Mouse (Mus musculus) neural tube, embryonic 11.5 days (tissue): ENCODE data around the gene Pacs2. TPM values are rescaled to one million over a fixed set of nuclear protein-coding genes. Genes with fewer than 3 reads are reported as not detected.

Experiments used
- ATAC-seq: fragments of 200-750 bp; cut with Nextera tagmentation; 2 replicates; pipeline ENCODE4 v1.8.0; 2017; ENCODE audit warnings: moderate number of reproducible peaks, mild to moderate bottlenecking, moderate TSS enrichment, moderate library complexity; ENCODE audit not compliant: insufficient read depth, low FRiP score, low TSS enrichment
- DNase-seq: peaks from one replicate; pipeline ENCODE4 v3.0.0-alpha.2; 2015; ENCODE audit warnings: low spot score
- H3K27ac ChIP-seq: fragments of 300-500 bp; sonication (generic); 2 replicates; pipeline ENCODE4 v1.5.1; 2014; ENCODE audit warnings: low read depth, mild to moderate bottlenecking, low read length
- H3K27me3 ChIP-seq: fragments of 300-500 bp; sonication (generic); 2 replicates; pipeline ENCODE4 v1.6.1; 2014; ENCODE audit warnings: mild to moderate bottlenecking, low read length, mixed read lengths; ENCODE audit not compliant: control insufficient read depth, insufficient read depth
- H3K36me3 ChIP-seq: fragments of 300-500 bp; sonication (generic); 2 replicates; pipeline ENCODE4 v1.6.1; 2014; ENCODE audit warnings: mild to moderate bottlenecking, low read length, moderate library complexity, mixed read lengths; ENCODE audit not compliant: control insufficient read depth, insufficient read depth
- H3K4me1 ChIP-seq: fragments of 300-500 bp; sonication (generic); 2 replicates; pipeline ENCODE4 v1.6.1; 2014; ENCODE audit warnings: low read length, mixed read lengths; ENCODE audit not compliant: control insufficient read depth, insufficient read depth
- H3K4me2 ChIP-seq: fragments of 300-500 bp; sonication (generic); 2 replicates; pipeline ENCODE4 v1.6.1; 2014; ENCODE audit warnings: low read depth, mild to moderate bottlenecking, moderate library complexity
- H3K4me3 ChIP-seq: fragments of 300-500 bp; sonication (generic); 2 replicates; pipeline ENCODE4 v1.5.1; 2014; ENCODE audit warnings: low read depth, low read length
- H3K9ac ChIP-seq: fragments of 300-500 bp; sonication (generic); 2 replicates; pipeline ENCODE4 v1.6.1; 2014; ENCODE audit warnings: mild to moderate bottlenecking, low read length
- H3K9me3 ChIP-seq: fragments of 300-500 bp; sonication (generic); 2 replicates; pipeline ENCODE4 v1.6.1; 2016; ENCODE audit warnings: low read length; ENCODE audit not compliant: control insufficient read depth
- WGBS: fragments of 180-500 bp; shearing (Covaris S2); extraction: QIAGEN DNeasy Blood & Tissue Kit; methylation state at CpG from one replicate; pipeline ENCODE4 v1.1.7; 2014; 5-methylcytosine and 5-hydroxymethylcytosine counted together
- polyA plus RNA-seq: library from polyadenylated mRNA; unstranded; fragments of >200 nt; fragmentation: Nextera tagmentation; extraction: Ambion mirVana; gene quantifications from 2 replicates; pipeline ENCODE4 v1.2.1, GENCODE M21; 2014

Gene Pacs2
- polyA plus RNA-seq, 1 experiment from 2014 or later, result 25.1 TPM

- WGBS, result 72% methylated on average over 4 of the region's 4 CpGs
- peaks cover 2% of the 10 kb centered on the region; the same call in 1 of the 2 replicates for H3K36me3 ChIP-seq
- no peak overlapping the region for H3K27ac ChIP-seq
- no peak for ATAC-seq
- H3K4me3 ChIP-seq, result no peak overlapping the region
- H3K9me3 ChIP-seq, result no peaks in the 10 kb centered on the region
- H3K4me1 ChIP-seq, result peaks cover 13% of the 10 kb centered on the region
- DNase-seq, result no peak
- H3K4me2 ChIP-seq, result no peak overlapping the region
- no peaks in the 10 kb centered on the region for H3K27me3 ChIP-seq
- no peak overlapping the region for H3K9ac ChIP-seq
Measured at GRCm38 (mm10) chr12:113030046-113030445, 15.7 kb downstream of the Pacs2 start.

DNA sequence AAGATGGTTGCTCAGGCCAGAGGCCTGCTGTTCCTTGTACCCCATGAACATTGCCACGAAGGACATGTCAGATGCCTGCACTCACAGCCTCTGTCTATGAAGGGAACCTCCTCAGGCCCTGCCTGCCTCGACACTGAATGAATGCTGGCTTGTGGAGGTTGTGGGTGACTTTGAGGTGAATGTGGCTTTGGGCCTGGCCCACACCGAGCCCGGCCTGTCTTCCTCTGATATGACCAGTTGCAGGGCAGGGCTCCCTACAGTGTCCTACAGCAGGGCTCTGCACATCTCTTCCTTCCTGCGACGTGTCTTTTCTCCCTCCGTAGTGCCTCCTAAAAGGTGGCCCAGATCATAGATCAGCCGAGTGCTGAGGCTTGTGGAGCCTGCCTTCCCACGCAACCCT is 16.7 kb downstream of the Pacs2 start:
- Histone ChIP-seq H3K4me3 (no peak overlapping the region), H3K27ac (no peak overlapping the region), H3K4me2 (no peak overlapping the region), H3K27me3 (no peaks in the 10 kb centered on the region), H3K4me1 (peaks cover 13% of the 10 kb centered on the region), H3K9ac (no peak overlapping the region), H3K36me3 (no peaks in the 10 kb centered on the region), H3K9me3 (no peaks in the 10 kb centered on the region)
- 84% methylated on average over 9 of the region's 9 CpGs for WGBS
- ATAC-seq, result no peak
- DNase-seq, result no peak

- Histone ChIP-seq H3K9me3 (no peaks in the 10 kb centered on the region), H3K4me2 (no peak overlapping the region), H3K27me3 (no peaks in the 10 kb centered on the region), H3K27ac (no peak overlapping the region), H3K9ac (no peak overlapping the region), H3K4me1 (peaks cover 13% of the 10 kb centered on the region), H3K36me3 (no peaks in the 10 kb centered on the region), H3K4me3 (no peak overlapping the region)
- DNase-seq, result no peak
- 93% methylated on average over 6 of the region's 6 CpGs for WGBS
- ATAC-seq, result no peak
Measured at GRCm38 (mm10) chr12:113031441-113031840, 17.1 kb downstream of the Pacs2 start.

DNA sequence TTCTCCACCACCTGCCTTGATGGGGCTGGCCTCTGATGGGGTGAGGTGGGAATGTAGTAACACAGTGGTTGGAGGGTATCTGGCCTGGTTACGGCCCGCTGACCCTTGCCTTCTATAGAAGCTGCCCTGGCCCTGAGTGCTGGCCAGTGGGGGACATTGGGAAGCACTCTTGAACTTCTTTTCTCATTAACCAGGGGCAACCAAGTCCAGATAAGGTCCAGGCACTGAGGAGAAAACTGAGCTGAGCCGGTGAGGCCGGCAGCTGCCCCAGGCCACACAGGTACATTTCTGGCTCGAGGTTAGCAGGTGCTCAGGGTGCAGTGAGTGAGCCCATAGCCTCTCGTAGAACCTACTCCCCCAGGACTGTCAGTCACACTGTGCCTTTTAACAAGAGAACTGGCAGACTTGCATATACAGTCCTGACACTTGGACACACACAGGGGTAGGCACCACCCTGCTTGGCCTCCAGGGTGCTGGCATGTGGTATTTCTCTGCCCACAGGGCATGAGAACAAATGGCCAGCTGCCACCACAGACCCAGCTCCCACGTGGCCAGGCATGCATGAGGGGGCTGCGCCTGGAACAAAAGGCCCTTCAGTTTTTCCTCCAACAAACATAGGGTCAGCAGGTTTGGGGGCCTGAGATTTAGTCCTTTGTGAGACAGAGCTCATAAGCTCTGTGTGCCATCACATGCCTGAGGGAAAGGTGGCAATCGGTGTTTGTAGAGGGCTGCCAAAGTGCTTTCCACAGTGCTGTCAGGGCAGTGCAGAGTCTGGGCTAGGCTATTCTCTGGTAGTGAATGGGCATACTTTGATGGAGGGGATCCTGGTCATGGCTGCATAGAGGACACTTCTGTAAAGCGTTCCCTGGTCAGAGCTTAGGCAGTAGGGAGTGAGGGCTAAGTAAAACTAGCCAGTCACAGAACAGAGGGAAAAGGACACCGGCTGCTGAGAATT is 18.3 kb downstream of the Pacs2 start:
- Histone ChIP-seq H3K4me3 (no peak overlapping the region), H3K4me2 (no peak overlapping the region), H3K36me3 (no peaks in the 10 kb centered on the region), H3K9ac (peak overlapping the region; percentile 10; the same call in 1 of the 2 replicates), H3K4me1 (peaks cover 13% of the 10 kb centered on the region), H3K27me3 (no peaks in the 10 kb centered on the region), H3K9me3 (no peaks in the 10 kb centered on the region), H3K27ac (0 out of 2 replicates have a peak overlapping the region, but pooled peaks have one; percentile 49)
- 76% methylated on average over 11 of the region's 11 CpGs for WGBS
- ATAC-seq (peak; percentile 39; the same call in 1 of the 2 replicates), DNase-seq (no peak)

GRCm38 (mm10) chr12:113035093-113035492 is 20.8 kb downstream of the Pacs2 start:
- Histone ChIP-seq H3K36me3 (no peaks in the 10 kb centered on the region), H3K9ac (no peak overlapping the region), H3K4me2 (no peak overlapping the region), H3K4me3 (no peak overlapping the region), H3K27me3 (no peaks in the 10 kb centered on the region), H3K9me3 (no peaks in the 10 kb centered on the region), H3K4me1 (peaks cover 4% of the 10 kb centered on the region), H3K27ac (no peak overlapping the region)
- DNase-seq, result no peak
- 89% methylated on average over 2 of the region's 2 CpGs for WGBS
- no peak for ATAC-seq

DNA sequence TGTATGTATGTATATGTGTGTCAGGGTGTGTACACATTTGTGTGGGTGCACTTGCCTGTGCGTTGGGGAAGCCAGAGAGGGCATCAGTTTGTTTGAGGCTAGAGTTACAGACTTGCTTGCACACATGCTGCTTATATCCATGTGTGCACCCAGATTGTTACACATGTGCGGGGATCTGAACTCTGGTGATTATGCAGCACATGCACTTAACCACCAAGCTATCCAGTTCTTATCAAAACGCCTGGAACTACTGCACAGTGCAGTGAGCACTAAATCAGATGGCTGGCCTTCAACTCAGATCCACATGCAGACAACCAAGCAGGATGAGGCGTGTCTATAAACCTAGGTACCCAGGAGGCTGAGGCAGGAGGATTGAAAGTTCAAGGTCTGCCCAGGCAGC is 22.7 kb downstream of the Pacs2 start:
- H3K36me3 ChIP-seq, result no peaks in the 10 kb centered on the region
- DNase-seq (no peak), ATAC-seq (no peak)
- no peak overlapping the region for H3K27ac ChIP-seq
- no peaks in the 10 kb centered on the region for H3K27me3 ChIP-seq
- H3K9me3 ChIP-seq, result no peaks in the 10 kb centered on the region
- WGBS, result 92% methylated on average over 4 of the region's 4 CpGs
- no peak overlapping the region for H3K9ac ChIP-seq
- H3K4me3 ChIP-seq, result no peak overlapping the region
- no peak overlapping the region for H3K4me2 ChIP-seq
- peaks cover 4% of the 10 kb centered on the region for H3K4me1 ChIP-seq

DNA sequence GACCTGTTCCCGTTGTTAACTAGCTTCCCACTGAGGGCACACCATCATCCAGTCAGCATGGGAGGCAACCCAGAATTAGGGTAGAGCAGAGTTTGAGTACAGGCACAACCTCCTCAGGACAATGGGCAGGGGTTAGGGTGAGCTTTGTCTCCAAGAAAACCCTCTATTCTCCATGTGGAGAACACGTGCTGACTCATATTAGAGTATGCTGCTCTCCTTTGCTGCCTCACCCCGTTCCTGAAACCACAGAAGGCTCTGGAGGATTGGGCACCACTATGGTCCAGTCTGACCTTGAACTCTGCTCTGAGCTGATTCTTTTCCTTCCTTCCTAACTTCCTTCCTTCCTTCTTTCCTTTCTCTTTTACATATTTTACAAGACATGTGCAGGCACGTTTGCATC is 24.1 kb downstream of the Pacs2 start:
- Histone ChIP-seq H3K27ac (no peak overlapping the region), H3K4me2 (no peak overlapping the region)

GRCm38 (mm10) chr12:113041481-113042439 is 27.5 kb downstream of the Pacs2 start:
- 75% methylated on average over 14 of the region's 15 CpGs for WGBS
- Histone ChIP-seq H3K9me3 (no peaks in the 10 kb centered on the region), H3K4me2 (no peak overlapping the region), H3K36me3 (no peaks in the 10 kb centered on the region), H3K27ac (no peak overlapping the region), H3K4me1 (no peaks in the 10 kb centered on the region; the same call in 1 of the 2 replicates), H3K27me3 (no peaks in the 10 kb centered on the region), H3K9ac (no peak overlapping the region), H3K4me3 (no peak overlapping the region)
- ATAC-seq (peak; percentile 35), DNase-seq (no peak)

More for the DNA sequence above, 24.1 kb downstream of the Pacs2 start:
- ATAC-seq (no peak), DNase-seq (no peak)
- H3K4me3 ChIP-seq, result no peak overlapping the region
- no peak overlapping the region for H3K9ac ChIP-seq
- H3K27me3 ChIP-seq, result no peaks in the 10 kb centered on the region
- WGBS, result 88% methylated on average over 4 of the region's 4 CpGs
- H3K4me1 ChIP-seq, result no peaks in the 10 kb centered on the region; the same call in 1 of the 2 replicates
- no peaks in the 10 kb centered on the region for H3K9me3 ChIP-seq
- no peaks in the 10 kb centered on the region for H3K36me3 ChIP-seq
